Mouse (Mus musculus) liver, postnatal 0 days (tissue): ENCODE results near the gene Nr2e3. TPM values are rescaled to one million over a fixed set of nuclear protein-coding genes. Genes with fewer than 3 reads are reported as not detected.

Source experiments
- ATAC-seq: fragments of 200-750 bp; cut with Nextera tagmentation; 2 replicates; pipeline ENCODE4 v1.8.0; 2017; ENCODE audit warnings: mild to moderate bottlenecking, moderate library complexity
- DNase-seq: peaks from one replicate; pipeline ENCODE4 v3.0.0-alpha.2; 2016
- H3K27ac ChIP-seq: fragments of 300-500 bp; sonication (generic); 2 replicates; pipeline ENCODE4 v1.5.1; 2014; ENCODE audit warnings: antibody characterized with exemption, moderate library complexity, mild to moderate bottlenecking, low read depth
- H3K27me3 ChIP-seq: fragments of 300-500 bp; sonication (generic); 2 replicates; pipeline ENCODE4 v1.6.1; 2014; ENCODE audit warnings: low read length, control low read depth, mixed read lengths; ENCODE audit not compliant: insufficient read depth
- H3K36me3 ChIP-seq: fragments of 300-500 bp; sonication (generic); replicated peaks from 2 replicates; pipeline ENCODE4 v1.6.1; 2014; ENCODE audit warnings: mild to moderate bottlenecking, control low read depth, low read length, moderate library complexity, mixed read lengths; ENCODE audit not compliant: insufficient read depth
- H3K4me1 ChIP-seq: fragments of 300-500 bp; sonication (generic); 2 replicates; pipeline ENCODE4 v1.6.1; 2014; ENCODE audit warnings: antibody characterized with exemption, mild to moderate bottlenecking, control low read depth; ENCODE audit not compliant: insufficient read depth
- H3K4me2 ChIP-seq: fragments of 300-500 bp; sonication (generic); 2 replicates; pipeline ENCODE4 v1.6.1; 2014; ENCODE audit warnings: low read depth, mild to moderate bottlenecking, low read length, moderate library complexity, mixed read lengths
- H3K4me3 ChIP-seq: fragments of 300-500 bp; sonication (generic); 2 replicates; pipeline ENCODE4 v1.5.1; 2014; ENCODE audit warnings: low read depth, low read length
- H3K9ac ChIP-seq: fragments of 300-500 bp; sonication (generic); replicated peaks from 2 replicates; pipeline ENCODE4 v1.6.1; 2014; ENCODE audit warnings: mild to moderate bottlenecking, moderate library complexity
- H3K9me3 ChIP-seq: fragments of 300-500 bp; sonication (generic); 2 replicates; pipeline ENCODE4 v1.6.1; 2016; ENCODE audit warnings: mild to moderate bottlenecking, control low read depth, low read length, mixed read lengths
- CTCF ChIP-seq: sonication (generic); IDR thresholded peaks from 2 replicates; pipeline ENCODE4 v1.5.1; 2016; ENCODE audit warnings: antibody characterized with exemption, low read depth
- EP300 ChIP-seq: IDR thresholded peaks from 2 replicates; pipeline ENCODE4 v1.6.1; 2016; ENCODE audit warnings: antibody characterized with exemption, low read depth, mild to moderate bottlenecking
- WGBS: fragments of 180-500 bp; shearing (Covaris S2); extraction: QIAGEN DNeasy Blood & Tissue Kit; methylation state at CpG from one replicate; pipeline ENCODE4 v1.1.7; 2014; ENCODE audit not compliant: insufficient replicate concordance; 5-methylcytosine and 5-hydroxymethylcytosine counted together
- polyA plus RNA-seq: library from polyadenylated mRNA; unstranded; fragments of >200 nt; fragmentation: Nextera tagmentation; extraction: Ambion mirVana; gene quantifications from 2 replicates; pipeline ENCODE4 v1.2.1, GENCODE M21; 2015

The Nr2e3 gene
- polyA plus RNA-seq, 1 experiment from 2014 or later, result not detected

DNA sequence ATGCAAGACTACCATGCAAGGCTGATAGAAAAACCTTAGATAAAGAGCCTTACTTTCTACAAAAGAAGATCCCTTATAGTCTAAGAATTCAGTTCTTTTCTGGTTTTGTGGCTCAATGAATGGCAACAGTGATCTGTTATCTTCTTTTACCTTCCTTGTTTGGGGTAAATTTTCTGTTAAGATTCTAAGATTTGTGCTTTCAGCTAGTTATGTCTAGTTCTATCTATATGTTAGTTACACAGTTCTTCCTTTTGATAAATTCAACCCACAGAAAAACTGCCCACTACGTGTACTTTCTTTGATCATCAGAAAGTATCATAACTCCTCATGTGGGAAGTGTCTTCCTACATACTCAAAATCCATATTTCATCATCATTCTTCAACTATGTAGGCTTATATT lies 45.7 kb downstream of the Nr2e3 start:
- no peak overlapping the region for H3K4me3 ChIP-seq
- no peak overlapping the region for H3K4me2 ChIP-seq
- H3K9me3 ChIP-seq, result no peaks in the 10 kb centered on the region
- no peaks in the 10 kb centered on the region for H3K36me3 ChIP-seq
- DNase-seq (no peak), ATAC-seq (no peak)
- TF ChIP-seq EP300 (no peak), CTCF (no peak)
- H3K27ac ChIP-seq, result no peak overlapping the region
- 63% methylated on average over 1 of the region's 1 CpGs for WGBS
- no peaks in the 10 kb centered on the region for H3K4me1 ChIP-seq
- no peak overlapping the region for H3K9ac ChIP-seq
- no peaks in the 10 kb centered on the region for H3K27me3 ChIP-seq

DNA sequence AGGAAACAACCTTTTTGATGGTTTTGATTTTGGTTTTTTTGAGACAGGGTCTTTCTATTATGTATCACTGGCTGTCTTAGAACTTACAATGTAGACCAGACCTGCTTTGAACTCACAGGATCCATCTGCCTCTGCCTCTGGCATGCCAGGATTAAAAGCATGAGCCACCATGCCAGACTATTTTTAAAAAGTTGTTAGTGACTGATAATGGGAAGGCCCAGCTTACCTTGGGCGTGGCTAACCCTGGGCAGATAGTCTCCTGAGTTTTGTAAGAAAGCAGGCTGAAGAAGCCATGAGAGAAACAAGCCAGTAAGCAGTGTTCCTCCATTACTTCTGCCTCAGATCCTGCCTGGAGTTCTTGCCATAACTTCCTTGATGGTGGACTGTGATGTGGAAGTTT lies 57.1 kb downstream of the Nr2e3 start:
- Histone ChIP-seq H3K36me3 (no peaks in the 10 kb centered on the region), H3K9me3 (no peaks in the 10 kb centered on the region), H3K4me3 (no peak overlapping the region), H3K4me2 (no peak overlapping the region), H3K4me1 (no peaks in the 10 kb centered on the region), H3K9ac (no peak overlapping the region), H3K27me3 (no peaks in the 10 kb centered on the region), H3K27ac (no peak overlapping the region)
- DNase-seq (no peak), ATAC-seq (no peak)
- 59% methylated on average over 1 of the region's 1 CpGs for WGBS
- no peak for TF ChIP-seq EP300
- no peak for TF ChIP-seq CTCF

Other genes starting within 250 kb of the Nr2e3 start
- gene Senp8, start 209.9 kb downstream of the Nr2e3 start, polyA plus RNA-seq, result 1.6 and 2.1 TPM in 2 replicates
- 2.7 and 2.9 TPM in 2 replicates for gene Myo9a, start 209.8 kb downstream of the Nr2e3 start, polyA plus RNA-seq